ENCODE assay signal across 8 mouse cellular contexts in genomic region chr1:41274573-41275270, GRCm38 (mm10).
A peak's percentile ranks its signal among the peaks of the same experiment; 100 is the strongest.
DNase-seq lines count a peak whose midpoint lies in the region; ATAC-seq and TF ChIP-seq lines count a peak whose summit lies in the region.

No protein-coding gene starts in this region.

- peaks cover 14% of the 10 kb centered on the region; the same call in 1 of the 2 replicates for H3K4me1 ChIP-seq in kidney, embryonic 15.5 days
- no peaks in the 10 kb centered on the region for H3K4me1 ChIP-seq in cortical plate, adult 2 months (ENCODE audit: control insufficient read depth, insufficient read depth, low read length)
- H3K4me1 ChIP-seq in heart, embryonic 15.5 days (replicated peaks): peaks cover 11% of the 10 kb centered on the region; the same call in 1 of the 2 replicates
- H3K4me1 ChIP-seq in lung, postnatal 0 days (ENCODE audit: insufficient read depth, low read depth, low read length): peaks cover 4% of the 10 kb centered on the region; the same call in 1 of the 2 replicates
- no peaks in the 10 kb centered on the region for H3K4me1 ChIP-seq in cerebellum, adult 2 months (ENCODE audit: control insufficient read depth, insufficient read depth, low read length)

- peaks cover 9% of the 10 kb centered on the region; the same call in 1 of the 2 replicates for H3K27me3 ChIP-seq in kidney, embryonic 15.5 days
- H3K27me3 ChIP-seq in heart, embryonic 15.5 days: no peaks in the 10 kb centered on the region
- H3K27me3 ChIP-seq in lung, postnatal 0 days (replicated peaks; ENCODE audit: insufficient read depth, low read length): no peaks in the 10 kb centered on the region
- H3K27me3 ChIP-seq in cerebellum, adult 2 months (ENCODE audit: control insufficient read depth, insufficient read depth, low read length): no peaks in the 10 kb centered on the region; the same call in 1 of the 2 replicates

- TF ChIP-seq CTCF in cortical plate, adult 2 months (IDR thresholded peaks at IDR 0.05; ENCODE audit: extremely low read depth, insufficient read depth, low read length): peak; percentile 31; the same call in 1 of the 2 replicates
- peak; percentile 67 for TF ChIP-seq CTCF in lung, postnatal 0 days (IDR thresholded peaks at IDR 0.05)
- TF ChIP-seq CTCF in cerebellum, adult 2 months (IDR thresholded peaks at IDR 0.05; ENCODE audit: borderline replicate concordance, insufficient read depth, low read depth, low read length): no peak

- TF ChIP-seq POLR2A in cortical plate, adult 2 months (IDR thresholded peaks at IDR 0.05; ENCODE audit: extremely low read depth, insufficient read depth, low read length): no peak
- no peak for TF ChIP-seq POLR2A in cerebellum, adult 2 months (IDR thresholded peaks at IDR 0.05; ENCODE audit: borderline replicate concordance, insufficient read depth, low read length)

- 11% methylated on average over 10 of the region's 10 CpGs for WGBS in kidney, embryonic 15.5 days
- 5% methylated on average over 10 of the region's 10 CpGs for WGBS in heart, embryonic 15.5 days
- WGBS in lung, postnatal 0 days: 9% methylated on average over 10 of the region's 10 CpGs
- 14% methylated on average over 10 of the region's 10 CpGs for WGBS in cerebellum, adult 2 months

- no peak for TF ChIP-seq EP300 in lung, postnatal 0 days (IDR thresholded peaks at IDR 0.05)

- peak overlapping the region; percentile 10; the same call in 1 of the 2 replicates for H3K4me3 ChIP-seq in kidney, embryonic 15.5 days (replicated peaks)
- no peak overlapping the region for H3K4me3 ChIP-seq in cortical plate, adult 2 months (ENCODE audit: insufficient read depth, low read length)
- H3K4me3 ChIP-seq in heart, embryonic 15.5 days: peak overlapping the region; percentile 16
- no peak overlapping the region for H3K4me3 ChIP-seq in lung, postnatal 0 days (ENCODE audit: low read depth, low read length)
- H3K4me3 ChIP-seq in cerebellum, adult 2 months (replicated peaks; ENCODE audit: insufficient read depth, low read depth, low read length): no peak overlapping the region

- H3K36me3 ChIP-seq in kidney, embryonic 15.5 days: no peaks in the 10 kb centered on the region
- H3K36me3 ChIP-seq in heart, embryonic 15.5 days: no peaks in the 10 kb centered on the region
- no peaks in the 10 kb centered on the region for H3K36me3 ChIP-seq in lung, postnatal 0 days (ENCODE audit: insufficient read depth, low read length)

- H3K4me2 ChIP-seq in kidney, embryonic 15.5 days: peak overlapping the region; percentile 47
- peak overlapping the region; percentile 55 for H3K4me2 ChIP-seq in heart, embryonic 15.5 days
- H3K4me2 ChIP-seq in lung, postnatal 0 days (replicated peaks; ENCODE audit: low read depth, low read length): peak overlapping the region; percentile 25; the same call in 1 of the 2 replicates

- ATAC-seq in kidney, embryonic 15.5 days (replicated peaks; ENCODE audit: low FRiP score): no peak
- ATAC-seq in heart, embryonic 15.5 days (replicated peaks; ENCODE audit: insufficient number of reproducible peaks, insufficient read depth, low FRiP score, low read depth): no peak
- no peak for ATAC-seq in lung, postnatal 0 days

- H3K27ac ChIP-seq in kidney, embryonic 15.5 days: no peak overlapping the region
- H3K27ac ChIP-seq in cortical plate, adult 2 months (ENCODE audit: insufficient read depth, low read length): no peak overlapping the region
- no peak overlapping the region for H3K27ac ChIP-seq in heart, embryonic 15.5 days
- no peak overlapping the region for H3K27ac ChIP-seq in lung, postnatal 0 days (ENCODE audit: low read length)
- H3K27ac ChIP-seq in cerebellum, adult 2 months (ENCODE audit: insufficient read depth, low read length): no peak overlapping the region

- H3K9me3 ChIP-seq in kidney, embryonic 15.5 days (replicated peaks): no peaks in the 10 kb centered on the region
- H3K9me3 ChIP-seq in heart, embryonic 15.5 days (replicated peaks): no peaks in the 10 kb centered on the region
- no peaks in the 10 kb centered on the region for H3K9me3 ChIP-seq in lung, postnatal 0 days (ENCODE audit: low read length)

- DNase-seq in kidney, adult 18-20 months: no peak
- peak; percentile 10 for DNase-seq in lung, postnatal 0 days (ENCODE audit: low spot score)
- no peak for DNase-seq in urinary bladder, adult 2 months (ENCODE audit: low spot score)
- DNase-seq in ovary, postnatal 14 days (ENCODE audit: low spot score): no peak
- no peak for DNase-seq in cerebellum, adult 2 months

- H3K9ac ChIP-seq in kidney, embryonic 15.5 days: no peak overlapping the region
- H3K9ac ChIP-seq in heart, embryonic 15.5 days: no peak overlapping the region
- H3K9ac ChIP-seq in lung, postnatal 0 days (replicated peaks; ENCODE audit: low read depth): no peak overlapping the region

Comparison
In these comparisons a context has a peak if more than half of its experiments do, and no peak if none do; other contexts are left out.
1. H3K4me3 ChIP-seq: peak in kidney, embryonic 15.5 days (single experiment) and heart, embryonic 15.5 days (single experiment); none in cortical plate, adult 2 months (single experiment), lung, postnatal 0 days (single experiment) and cerebellum, adult 2 months (single experiment).
2. Peak in every context shown above with its lines, with median percentiles within 50 percentile points of each other: H3K4me2 ChIP-seq.